Mouse (Mus musculus) forebrain, embryonic 15.5 days (tissue): Measurements from ENCODE around the gene 4930512M02Rik. TPM values are rescaled to one million over a fixed set of nuclear protein-coding genes. Genes with fewer than 3 reads are reported as not detected.

Source experiments
- ATAC-seq: fragments of 200-750 bp; cut with Nextera tagmentation; replicated peaks from 2 replicates; pipeline ENCODE4 v1.8.0; 2017; ENCODE audit warnings: mild to moderate bottlenecking, moderate TSS enrichment, moderate library complexity
- H3K27ac ChIP-seq: fragments of 300-500 bp; sonication (generic); replicated peaks from 2 replicates; pipeline ENCODE4 v1.5.1; 2015; ENCODE audit warnings: mild to moderate bottlenecking, inconsistent platforms
- H3K27me3 ChIP-seq: fragments of 300-500 bp; sonication (generic); 2 replicates; pipeline ENCODE4 v1.6.1; 2015; ENCODE audit warnings: inconsistent platforms
- H3K36me3 ChIP-seq: fragments of 300-500 bp; sonication (generic); 2 replicates; pipeline ENCODE4 v1.6.1; 2015; ENCODE audit warnings: mild to moderate bottlenecking, inconsistent platforms
- H3K4me1 ChIP-seq: fragments of 300-500 bp; sonication (generic); 2 replicates; pipeline ENCODE4 v1.6.1; 2015; ENCODE audit warnings: inconsistent platforms
- H3K4me2 ChIP-seq: fragments of 300-500 bp; sonication (generic); replicated peaks from 2 replicates; pipeline ENCODE4 v1.6.1; 2015; ENCODE audit warnings: mild to moderate bottlenecking, inconsistent platforms
- H3K4me3 ChIP-seq: fragments of 300-500 bp; sonication (generic); 2 replicates; pipeline ENCODE4 v1.5.1; 2015; ENCODE audit warnings: mild to moderate bottlenecking, inconsistent platforms
- H3K9ac ChIP-seq: fragments of 300-500 bp; sonication (generic); replicated peaks from 2 replicates; pipeline ENCODE4 v1.6.1; 2015; ENCODE audit warnings: mild to moderate bottlenecking, inconsistent platforms
- H3K9me3 ChIP-seq: fragments of 300-500 bp; sonication (generic); 2 replicates; pipeline ENCODE4 v1.6.1; 2016; ENCODE audit warnings: inconsistent platforms
- WGBS: fragments of 180-500 bp; shearing (Covaris S2); methylation state at CpG from one replicate; pipeline ENCODE4 v1.1.7; 2015; ENCODE audit warnings: mixed read lengths; 5-methylcytosine and 5-hydroxymethylcytosine counted together
- polyA plus RNA-seq: library from polyadenylated mRNA; unstranded; fragments of >200 nt; fragmentation: Nextera tagmentation; extraction: Ambion mirVana; gene quantifications from 2 replicates; pipeline ENCODE4 v1.2.1, GENCODE M21; 2015

4930512M02Rik gene
- polyA plus RNA-seq, 1 experiment from 2014 or later = not detected

- no peak for ATAC-seq
- Histone ChIP-seq H3K4me2 (no peak overlapping the region), H3K4me3 (no peak overlapping the region), H3K27ac (no peak overlapping the region), H3K9me3 (no peaks in the 10 kb centered on the region), H3K36me3 (no peaks in the 10 kb centered on the region), H3K27me3 (no peaks in the 10 kb centered on the region), H3K4me1 (no peaks in the 10 kb centered on the region), H3K9ac (no peak overlapping the region)
- 88% methylated on average over 7 of the region's 7 CpGs for WGBS
Observed at GRCm38 (mm10) chr11:11559099-11559686, 68.4 kb downstream of the 4930512M02Rik start.

DNA sequence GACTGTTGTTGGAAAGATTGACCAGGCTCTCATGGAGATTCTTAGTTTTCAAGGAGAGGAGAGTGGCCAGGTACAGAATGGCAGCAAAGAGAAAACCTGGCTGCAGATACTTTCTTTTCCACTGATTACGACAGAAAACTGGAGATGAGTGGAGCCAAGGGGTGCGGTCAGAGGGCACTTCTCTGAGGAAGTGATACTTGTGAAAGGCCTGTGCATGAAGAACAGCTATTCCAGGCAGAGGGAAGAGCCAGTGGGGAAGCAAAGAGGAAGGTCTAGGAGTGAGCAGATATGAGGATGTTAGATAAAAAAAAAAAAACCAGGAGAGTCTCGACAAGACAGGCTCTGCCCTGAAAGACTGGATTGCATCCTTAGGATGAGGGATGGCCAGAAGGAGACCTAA is 69.0 kb downstream of the 4930512M02Rik start:
- H3K9me3 ChIP-seq = no peaks in the 10 kb centered on the region
- no peak overlapping the region for H3K9ac ChIP-seq
- H3K4me1 ChIP-seq = no peaks in the 10 kb centered on the region
- no peak overlapping the region for H3K4me2 ChIP-seq
- no peaks in the 10 kb centered on the region for H3K27me3 ChIP-seq
- ATAC-seq = no peak
- 84% methylated on average over 3 of the region's 3 CpGs for WGBS
- H3K36me3 ChIP-seq = no peaks in the 10 kb centered on the region
- H3K27ac ChIP-seq = no peak overlapping the region
- H3K4me3 ChIP-seq = no peak overlapping the region

GRCm38 (mm10) chr11:11557173-11557967 is 70.3 kb downstream of the 4930512M02Rik start:
- Histone ChIP-seq H3K9ac (no peak overlapping the region), H3K4me2 (no peak overlapping the region), H3K9me3 (no peaks in the 10 kb centered on the region), H3K27ac (no peak overlapping the region), H3K4me1 (no peaks in the 10 kb centered on the region), H3K4me3 (no peak overlapping the region), H3K27me3 (no peaks in the 10 kb centered on the region), H3K36me3 (no peaks in the 10 kb centered on the region)
- WGBS = 49% methylated on average over 11 of the region's 11 CpGs
- peak; percentile 23; the same call in 1 of the 2 replicates for ATAC-seq

DNA sequence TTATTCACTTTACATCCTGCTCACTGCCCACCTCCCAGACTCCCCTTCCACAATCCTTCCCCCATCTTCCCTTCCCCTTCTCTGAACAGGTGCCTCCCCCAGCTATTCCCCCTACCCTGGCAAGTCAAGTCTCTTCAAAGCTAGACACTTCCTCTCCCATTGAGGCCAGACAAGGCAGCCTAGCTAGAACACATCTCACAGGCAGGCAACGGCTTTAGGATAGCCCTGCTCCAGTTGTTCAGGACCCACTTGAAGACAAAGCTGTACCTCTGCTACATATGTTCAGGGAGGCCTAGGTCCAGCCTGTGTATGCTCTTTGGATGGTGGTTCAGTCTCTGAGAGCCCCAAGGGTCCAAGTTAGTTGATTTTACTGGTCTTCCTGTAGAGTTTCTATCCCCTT is 71.4 kb downstream of the 4930512M02Rik start:
- H3K9me3 ChIP-seq = no peaks in the 10 kb centered on the region
- H3K27ac ChIP-seq = no peak overlapping the region
- H3K4me1 ChIP-seq = no peaks in the 10 kb centered on the region
- no peaks in the 10 kb centered on the region for H3K36me3 ChIP-seq
- H3K4me2 ChIP-seq = no peak overlapping the region
- H3K4me3 ChIP-seq = no peak overlapping the region
- no peak for ATAC-seq
- no peak overlapping the region for H3K9ac ChIP-seq
- no peaks in the 10 kb centered on the region for H3K27me3 ChIP-seq
- WGBS = 94% methylated on average over 1 of the region's 1 CpGs

DNA sequence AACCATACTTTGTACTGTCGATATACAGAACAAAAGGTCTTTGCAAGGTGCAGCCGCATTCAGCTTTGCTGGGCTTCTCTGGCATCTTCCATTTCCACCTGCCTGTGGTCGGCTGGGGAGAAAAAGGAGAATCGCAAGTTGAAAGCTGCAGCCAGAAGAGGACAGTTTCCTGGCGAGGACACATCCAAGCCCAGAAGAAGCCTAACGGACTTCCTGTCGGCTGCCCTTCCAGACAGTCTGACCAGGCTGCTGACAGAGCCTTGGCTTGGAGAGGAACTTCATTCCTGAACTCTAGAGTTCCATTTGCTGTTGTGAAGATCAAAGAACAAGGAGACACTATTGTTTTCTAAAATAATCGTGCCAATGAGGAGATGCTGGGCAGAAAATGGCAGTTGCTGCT is 72.1 kb downstream of the 4930512M02Rik start:
- no peaks in the 10 kb centered on the region for H3K27me3 ChIP-seq
- H3K9ac ChIP-seq = no peak overlapping the region
- no peaks in the 10 kb centered on the region for H3K9me3 ChIP-seq
- H3K4me1 ChIP-seq = no peaks in the 10 kb centered on the region
- H3K36me3 ChIP-seq = no peaks in the 10 kb centered on the region
- ATAC-seq = no peak
- WGBS = 77% methylated on average over 8 of the region's 8 CpGs
- no peak overlapping the region for H3K4me3 ChIP-seq
- no peak overlapping the region for H3K27ac ChIP-seq
- no peak overlapping the region for H3K4me2 ChIP-seq

DNA sequence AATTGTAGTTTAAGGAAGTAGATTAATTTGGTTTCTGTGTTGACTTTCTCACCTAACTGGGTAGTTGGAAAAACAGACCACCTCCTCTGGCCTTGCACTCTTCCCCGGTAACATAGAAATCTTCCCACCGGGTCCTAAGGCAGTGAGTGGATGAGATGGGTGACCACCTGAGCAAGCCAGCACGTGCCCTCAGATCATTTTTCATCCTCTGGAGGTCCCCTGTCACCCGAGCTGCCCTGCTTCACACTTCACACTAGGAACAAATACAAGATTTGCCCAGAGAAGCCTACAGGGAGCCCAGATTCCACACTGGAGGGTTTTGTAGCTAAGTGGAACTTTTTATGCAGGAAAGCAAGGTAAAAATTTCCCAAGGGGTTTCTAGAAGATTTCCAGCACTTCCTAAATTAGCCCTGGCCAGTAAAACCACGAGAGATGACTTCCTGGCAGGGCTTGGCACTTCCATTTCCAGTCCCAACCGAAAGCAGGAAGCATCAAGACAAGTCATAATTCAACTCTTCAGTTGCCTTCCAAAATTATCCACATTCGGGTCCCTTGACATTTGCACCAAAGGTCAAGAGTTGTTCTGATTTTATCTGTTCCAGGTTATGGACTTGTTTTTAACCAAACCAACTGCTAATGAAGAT is 79.9 kb downstream of the 4930512M02Rik start:
- H3K27ac ChIP-seq = no peak overlapping the region
- H3K36me3 ChIP-seq = no peaks in the 10 kb centered on the region
- H3K4me1 ChIP-seq = no peaks in the 10 kb centered on the region
- no peak overlapping the region for H3K4me2 ChIP-seq
- H3K9ac ChIP-seq = no peak overlapping the region
- no peaks in the 10 kb centered on the region for H3K9me3 ChIP-seq
- no peak overlapping the region for H3K4me3 ChIP-seq
- ATAC-seq = no peak
- H3K27me3 ChIP-seq = no peaks in the 10 kb centered on the region
- WGBS = 78% methylated on average over 7 of the region's 7 CpGs

- no peaks in the 10 kb centered on the region for H3K36me3 ChIP-seq
- no peak overlapping the region for H3K4me3 ChIP-seq
- 88% methylated on average over 7 of the region's 7 CpGs for WGBS
- H3K4me2 ChIP-seq = no peak overlapping the region
- no peak overlapping the region for H3K9ac ChIP-seq
- no peak overlapping the region for H3K27ac ChIP-seq
- H3K9me3 ChIP-seq = no peaks in the 10 kb centered on the region
- H3K27me3 ChIP-seq = no peaks in the 10 kb centered on the region
- ATAC-seq = no peak
- H3K4me1 ChIP-seq = no peaks in the 10 kb centered on the region
Observed at GRCm38 (mm10) chr11:11546903-11547511, 80.6 kb downstream of the 4930512M02Rik start.

DNA sequence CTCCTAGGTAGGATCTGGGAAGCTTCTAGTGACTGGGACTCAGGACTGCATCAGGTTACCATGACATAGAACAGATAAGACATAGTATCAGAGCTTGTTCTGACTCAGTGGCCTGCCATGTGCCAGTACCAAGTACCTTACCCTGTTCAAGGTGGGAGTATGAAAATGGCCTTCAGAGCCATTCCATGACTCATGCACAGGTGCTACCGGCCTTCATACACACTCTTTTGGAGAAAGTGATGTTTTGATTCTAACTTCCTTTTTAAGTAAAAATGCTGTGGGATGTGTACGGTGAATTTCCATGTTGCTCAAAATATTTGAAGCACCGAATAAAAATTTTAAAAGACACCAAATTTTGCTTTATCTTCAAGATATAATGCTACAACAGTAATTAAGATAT is 81.7 kb downstream of the 4930512M02Rik start:
- no peak overlapping the region for H3K27ac ChIP-seq

More for the DNA sequence above, 81.7 kb downstream of the 4930512M02Rik start:
- 94% methylated on average over 3 of the region's 3 CpGs for WGBS
- no peak for ATAC-seq
- H3K4me3 ChIP-seq = no peak overlapping the region
- no peaks in the 10 kb centered on the region for H3K9me3 ChIP-seq
- H3K36me3 ChIP-seq = no peaks in the 10 kb centered on the region
- H3K4me2 ChIP-seq = no peak overlapping the region
- no peaks in the 10 kb centered on the region for H3K4me1 ChIP-seq
- no peaks in the 10 kb centered on the region for H3K27me3 ChIP-seq
- H3K9ac ChIP-seq = no peak overlapping the region

Other genes starting within 250 kb of the 4930512M02Rik start
- gene Spata48, start 165.7 kb downstream of the 4930512M02Rik start, polyA plus RNA-seq = 0.43 and 1.2 TPM in 2 replicates
- gene Zpbp, start 165.4 kb downstream of the 4930512M02Rik start, polyA plus RNA-seq = 0.49 and 0.51 TPM in 2 replicates
- gene Ikzf1, start 57.2 kb upstream of the 4930512M02Rik start, polyA plus RNA-seq = 2.4 and 2.8 TPM in 2 replicates
- 26.1 and 29.9 TPM in 2 replicates for gene Fignl1, start 181.1 kb upstream of the 4930512M02Rik start, polyA plus RNA-seq